In genomic region chr17:70720766-70721165, GRCm38 (mm10) we compare ENCODE assay signal across 9 mouse cellular contexts.
DNase-seq lines count a peak whose midpoint lies in the region; ATAC-seq and TF ChIP-seq lines count a peak whose summit lies in the region.
"Had no signal": no experiment of that assay in that cellular context is flagged by ENCODE, and none has a peak within 500 bp of the region (broad histone marks: within the 10 kb centered on the region; RNA-seq: fewer than 3 reads in every experiment).

No protein-coding gene starts in this region.

- WGBS in heart, embryonic 10.5 days, result 21% methylated on average over 8 of the region's 8 CpGs
- 13% methylated on average over 8 of the region's 8 CpGs for WGBS in embryonic facial prominence, embryonic 11.5 days
- WGBS in lung, embryonic 16.5 days, result 20% methylated on average over 8 of the region's 8 CpGs

- peak; percentile 74 for ATAC-seq in embryonic facial prominence, embryonic 11.5 days (replicated peaks; ENCODE audit: insufficient number of reproducible peaks, low FRiP score, low TSS enrichment, low read depth)
- peak; percentile 34; the same call in 1 of the 2 replicates for ATAC-seq in lung, embryonic 16.5 days (ENCODE audit: low read depth)

- no peaks in the 10 kb centered on the region for H3K27me3 ChIP-seq in heart, embryonic 10.5 days (ENCODE audit: insufficient read depth, poor library complexity, severe bottlenecking)
- no peaks in the 10 kb centered on the region for H3K27me3 ChIP-seq in C2C12 (ENCODE audit: control insufficient read depth, insufficient read depth, insufficient read length)
- H3K27me3 ChIP-seq in embryonic facial prominence, embryonic 11.5 days (ENCODE audit: control insufficient read depth, insufficient read depth, low read length), result no peaks in the 10 kb centered on the region
- H3K27me3 ChIP-seq in lung, embryonic 16.5 days (ENCODE audit: control insufficient read depth, insufficient read depth, low read depth, low read length), result no peaks in the 10 kb centered on the region
- H3K27me3 ChIP-seq: heart, embryonic 15.5 days had no signal

- peaks cover 41% of the 10 kb centered on the region for H3K79me2 ChIP-seq in C2C12 (ENCODE audit: control insufficient read depth, insufficient read depth)

- H3K9ac ChIP-seq in embryonic facial prominence, embryonic 11.5 days (replicated peaks; ENCODE audit: low read length), result no peak overlapping the region
- no peak overlapping the region for H3K9ac ChIP-seq in lung, embryonic 16.5 days (ENCODE audit: low read length)
- H3K9ac ChIP-seq: heart, embryonic 15.5 days had no signal

- H3ac ChIP-seq in C2C12 (ENCODE audit: control insufficient read depth, insufficient read length, low read depth), result no peak overlapping the region

- H3K27ac ChIP-seq in heart, embryonic 10.5 days, result no peak overlapping the region
- no peak overlapping the region for H3K27ac ChIP-seq in embryonic facial prominence, embryonic 11.5 days (replicated peaks; ENCODE audit: low read depth, low read length)
- H3K27ac ChIP-seq in lung, embryonic 16.5 days (ENCODE audit: low read length), result no peak overlapping the region
- H3K27ac ChIP-seq: heart, embryonic 15.5 days had no signal

- H3K4me3 ChIP-seq in heart, embryonic 10.5 days, result no peak overlapping the region
- H3K4me3 ChIP-seq in C2C12 (ENCODE audit: insufficient read depth, poor library complexity, severe bottlenecking), result peak overlapping the region; percentile 38
- no peak overlapping the region for H3K4me3 ChIP-seq in embryonic facial prominence, embryonic 11.5 days (ENCODE audit: low read depth, low read length)
- no peak overlapping the region for H3K4me3 ChIP-seq in lung, embryonic 16.5 days (ENCODE audit: low read length)
- H3K4me3 ChIP-seq: heart, embryonic 15.5 days had no signal

- H3K4me2 ChIP-seq in embryonic facial prominence, embryonic 11.5 days (ENCODE audit: low read depth, low read length), result peak overlapping the region; percentile 7; the same call in 1 of the 2 replicates
- H3K4me2 ChIP-seq in lung, embryonic 16.5 days (ENCODE audit: low read depth, low read length), result no peak overlapping the region
- H3K4me2 ChIP-seq: heart, embryonic 15.5 days had no signal

- H3K36me3 ChIP-seq in heart, embryonic 10.5 days, result no peaks in the 10 kb centered on the region
- no peaks in the 10 kb centered on the region for H3K36me3 ChIP-seq in C2C12 (ENCODE audit: control insufficient read depth, insufficient read depth)
- no peaks in the 10 kb centered on the region for H3K36me3 ChIP-seq in embryonic facial prominence, embryonic 11.5 days (replicated peaks; ENCODE audit: control insufficient read depth, insufficient read depth, low read depth, low read length)
- H3K36me3 ChIP-seq in lung, embryonic 16.5 days (ENCODE audit: control insufficient read depth, insufficient read depth, low read length), result no peaks in the 10 kb centered on the region
- H3K36me3 ChIP-seq: heart, embryonic 15.5 days had no signal

- 0 out of 2 replicates have a peak, but pooled peaks cover 5% of the 10 kb centered on the region for H3K4me1 ChIP-seq in heart, embryonic 10.5 days
- H3K4me1 ChIP-seq in embryonic facial prominence, embryonic 11.5 days (ENCODE audit: control insufficient read depth, insufficient read depth, low read length), result no peaks in the 10 kb centered on the region
- no peaks in the 10 kb centered on the region for H3K4me1 ChIP-seq in lung, embryonic 16.5 days (replicated peaks; ENCODE audit: control insufficient read depth, insufficient read depth, low read length)
- H3K4me1 ChIP-seq: heart, embryonic 15.5 days had no signal

- H3K9me3 ChIP-seq in heart, embryonic 10.5 days, result no peaks in the 10 kb centered on the region
- no peaks in the 10 kb centered on the region for H3K9me3 ChIP-seq in embryonic facial prominence, embryonic 11.5 days (replicated peaks; ENCODE audit: control insufficient read depth, low read length)
- H3K9me3 ChIP-seq in lung, embryonic 16.5 days (ENCODE audit: control insufficient read depth, low read length), result no peaks in the 10 kb centered on the region
- H3K9me3 ChIP-seq: heart, embryonic 15.5 days had no signal

- peak; percentile 37 for DNase-seq in heart, adult 8-10 months (ENCODE audit: low spot score)
- no peak for DNase-seq in heart, embryonic 10.5 days (ENCODE audit: low spot score)
- peak; percentile 77 for DNase-seq in embryonic facial prominence, embryonic 11.5 days (ENCODE audit: low spot score)
- no peak for DNase-seq in adrenal gland, adult 8-10 months
- no peak for DNase-seq in left cerebral cortex, adult 9 months (ENCODE audit: low spot score in 2 of 2)
- no peak for DNase-seq in left cerebral cortex, adult 8-10 months (ENCODE audit: low spot score in 2 of 2)

- peaks cover 7% of the 10 kb centered on the region for H3K79me3 ChIP-seq in C2C12 (ENCODE audit: low read depth)

- TF ChIP-seq CTCF in C2C12 (IDR thresholded peaks at IDR 0.05; ENCODE audit: control insufficient read depth, insufficient read depth, insufficient read length), result no peak

TF ChIP-seq in C2C12, 6 proteins besides CTCF, POLR2A, EP300 and RAD21:
- TF ChIP-seq MYOD1 (IDR thresholded peaks at IDR 0.05; ENCODE audit: control insufficient read depth, insufficient read length, low read depth), result peak; percentile 11
- TF ChIP-seq CEBPB (IDR thresholded peaks at IDR 0.05; ENCODE audit: low read depth), result no peak
- peak; percentile 32 for TF ChIP-seq MAX (IDR thresholded peaks at IDR 0.05)
- no peak for TF ChIP-seq MYOG (IDR thresholded peaks at IDR 0.05; ENCODE audit: control insufficient read depth, extremely low read depth, insufficient read length)
- TF ChIP-seq FOSL1 (IDR thresholded peaks at IDR 0.05; ENCODE audit: insufficient read depth, low read length, poor library complexity, severe bottlenecking), result no peak
TF ChIP-seq in C2C12: peak in this region for 2.

Comparison
In these comparisons a context has a peak if more than half of its experiments do, and no peak if none do; other contexts are left out.
1. DNase-seq: peak in heart, adult 8-10 months (single experiment) and embryonic facial prominence, embryonic 11.5 days (single experiment); none in heart, embryonic 10.5 days (single experiment), adrenal gland, adult 8-10 months (single experiment), left cerebral cortex, adult 9 months (0 of 2) and left cerebral cortex, adult 8-10 months (0 of 2).